Mouse (Mus musculus): Measurements from ENCODE around the gene Cnn1.
"Not testable (repeated sequence)": the region's sequence is repeated elsewhere in the genome, so short reads cannot be mapped to it uniquely, and the experiment has no call there.

Gene Cnn1

DNA sequence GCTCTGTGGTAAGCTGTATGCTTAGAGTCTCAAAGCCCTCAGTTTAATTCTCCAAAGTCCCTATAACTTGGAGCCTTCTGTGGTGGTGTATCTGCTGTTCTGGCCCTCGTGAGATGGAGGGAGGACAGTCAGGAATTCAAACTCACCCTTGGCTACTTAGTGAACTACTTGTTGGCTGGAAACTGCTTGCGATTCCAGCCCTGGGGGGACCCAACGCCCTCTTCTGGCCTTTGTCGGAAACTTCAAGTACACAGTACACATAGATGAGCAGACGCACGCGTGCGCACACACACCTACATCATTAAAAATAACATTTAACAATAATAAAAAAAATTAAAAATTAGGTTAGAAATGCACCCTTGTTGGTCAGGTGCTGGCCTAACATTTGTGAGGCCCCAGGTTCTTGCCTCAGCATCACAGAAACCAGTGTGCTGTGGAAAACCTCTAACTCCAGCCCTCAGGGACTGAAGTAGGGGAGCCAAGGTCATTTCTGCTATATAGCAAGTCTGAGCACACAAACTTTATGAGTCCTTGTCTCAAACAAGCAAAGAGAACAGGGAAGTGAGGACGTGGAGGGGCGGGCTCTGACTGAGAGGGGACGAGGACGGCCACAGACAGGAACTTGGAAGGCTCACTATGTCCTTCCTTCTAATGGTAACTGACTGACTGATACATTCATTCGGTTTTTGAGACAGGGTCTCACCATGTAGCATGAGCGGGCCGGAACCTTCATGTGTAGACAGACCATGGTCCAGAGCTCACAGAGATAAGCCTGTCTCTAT lies 26.4 kb downstream of the Cnn1 start:
- DNase-seq (ENCODE audit: low spot score), result no peak

- peak; percentile 65 for DNase-seq (ENCODE audit: low spot score)
These were observed 32.4 kb downstream of the Cnn1 start for GRCm38 (mm10) chr9:22131226-22131981.

- DNase-seq (ENCODE audit: low spot score), result no peak
These were observed 33.2 kb downstream of the Cnn1 start for GRCm38 (mm10) chr9:22132220-22132619.

- DNase-seq (ENCODE audit: low spot score), result no peak
These were observed 35.4 kb downstream of the Cnn1 start for GRCm38 (mm10) chr9:22134246-22134890.

DNA sequence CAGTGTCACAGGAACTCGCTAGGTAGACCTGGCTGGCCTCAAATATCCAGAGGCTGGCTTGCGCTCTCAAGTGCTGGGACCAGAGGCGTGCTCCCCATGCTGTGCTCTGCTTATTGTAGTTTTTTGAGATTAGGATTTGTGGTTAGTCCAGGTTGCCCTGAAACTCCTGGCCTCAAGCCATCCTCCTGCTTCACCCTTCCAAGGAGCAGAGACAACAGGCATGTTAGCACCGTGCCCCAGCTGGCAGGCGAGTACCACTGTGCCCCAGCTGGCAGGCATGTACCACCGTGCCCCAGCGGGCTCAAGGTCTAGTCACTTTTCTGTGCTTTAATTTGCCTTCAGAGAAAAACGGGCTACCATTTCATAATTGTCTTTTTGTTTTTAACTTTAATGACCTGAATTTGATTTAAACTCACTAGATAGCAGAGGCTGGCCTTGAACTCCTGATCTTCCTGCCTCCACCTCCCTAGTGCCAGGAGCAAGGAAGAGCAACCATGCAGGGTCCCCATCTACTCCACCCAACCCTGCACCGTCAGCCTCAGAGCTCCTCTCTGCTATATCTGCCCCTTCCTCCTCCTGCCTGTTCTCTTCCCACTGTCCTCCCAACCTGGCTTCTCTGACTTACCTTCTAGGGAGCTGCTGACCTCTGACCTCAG lies 36.1 kb downstream of the Cnn1 start:
- DNase-seq (ENCODE audit: low spot score), result no peak

GRCm38 (mm10) chr9:22135644-22136390 lies 36.8 kb downstream of the Cnn1 start, which contains the start of gene Acp5:
Gene Acp5, minus strand, starts transcription at chr9:22135711.
- no peak for DNase-seq (ENCODE audit: low spot score)

GRCm38 (mm10) chr9:22136765-22137547 lies 37.9 kb downstream of the Cnn1 start:
- peak; percentile 73 for DNase-seq (ENCODE audit: low spot score)

- peak; percentile 61 for DNase-seq (ENCODE audit: low spot score)
These were observed 39.5 kb downstream of the Cnn1 start for GRCm38 (mm10) chr9:22138480-22138879.

- no peak for DNase-seq (ENCODE audit: low spot score)
These were observed 40.7 kb downstream of the Cnn1 start for GRCm38 (mm10) chr9:22139746-22140145.

DNA sequence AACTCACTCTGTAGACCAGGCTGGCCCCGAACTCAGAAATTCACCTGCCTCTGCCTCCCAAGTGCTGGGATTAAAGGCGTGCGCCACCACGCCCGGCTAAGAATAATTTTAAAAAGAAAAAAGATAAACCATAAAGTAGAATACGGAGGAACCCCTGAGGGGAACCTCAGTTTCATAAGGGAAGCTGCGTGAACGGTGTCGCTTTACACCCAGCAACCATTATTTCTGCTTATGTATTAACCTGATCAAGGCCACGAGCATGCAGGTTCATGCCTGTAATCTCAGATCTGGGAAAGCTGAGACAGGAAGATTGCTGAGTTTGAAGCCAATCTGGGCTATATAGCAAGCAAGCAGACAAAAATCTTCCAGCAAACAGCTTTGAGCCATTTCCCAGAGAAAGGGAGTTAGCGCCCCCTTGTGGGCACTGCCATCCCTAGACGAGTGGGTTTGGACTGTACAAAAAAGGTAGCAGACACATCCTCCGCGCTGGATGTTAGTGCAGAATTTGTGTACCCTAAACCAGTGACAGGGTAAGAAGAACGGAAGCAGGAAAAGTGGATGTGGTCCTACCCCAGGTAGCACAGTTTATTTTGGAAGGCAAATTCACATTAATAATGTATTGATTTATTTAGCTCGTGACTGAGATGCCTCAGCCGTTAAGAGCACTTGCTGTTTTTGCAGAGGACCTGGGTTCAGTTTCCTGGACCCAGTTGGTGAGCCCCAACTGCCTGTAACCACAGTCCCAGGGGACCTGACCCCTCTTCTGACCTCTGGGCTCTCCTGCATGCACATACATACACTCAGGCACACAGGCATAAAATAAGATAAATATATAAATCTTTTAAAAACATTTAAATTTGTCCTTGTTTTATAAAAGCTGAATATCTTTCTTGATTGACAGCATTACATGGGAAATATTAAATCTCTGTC lies 44.4 kb downstream of the Cnn1 start:
- DNase-seq (ENCODE audit: low spot score), result peak; percentile 94

DNA sequence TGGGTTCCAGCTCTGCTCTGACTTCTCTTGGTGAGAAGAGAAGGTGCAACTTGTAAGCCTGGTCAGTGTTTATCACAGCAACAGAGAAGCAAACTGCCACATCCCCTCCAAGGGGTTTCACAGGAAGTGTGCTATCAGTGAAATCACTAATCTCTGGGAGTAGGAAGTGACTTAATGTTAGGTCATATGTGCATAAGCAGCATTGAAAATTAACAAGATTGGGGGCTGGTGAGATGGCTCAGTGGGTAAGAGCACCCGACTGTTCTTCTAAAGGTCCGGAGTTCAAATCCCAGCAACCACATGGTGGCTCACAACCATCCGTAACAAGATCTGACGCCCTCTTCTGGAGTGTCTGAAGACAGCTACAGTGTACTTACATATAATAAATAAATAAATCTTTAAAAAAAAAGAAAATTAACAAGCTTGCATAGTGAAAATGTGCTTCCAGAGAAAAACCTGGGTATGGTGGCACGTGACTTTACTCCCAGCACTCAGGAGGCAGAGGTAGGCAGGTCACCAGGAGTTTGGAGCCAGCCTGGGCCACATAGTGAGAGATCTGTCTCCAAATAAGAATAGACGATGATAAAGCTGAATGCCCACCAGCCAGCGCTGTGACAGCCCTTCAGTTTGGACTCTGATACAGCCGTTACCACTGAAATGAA lies 45.4 kb downstream of the Cnn1 start:
- no peak for DNase-seq (ENCODE audit: low spot score)

GRCm38 (mm10) chr9:22149426-22150248 lies 50.6 kb downstream of the Cnn1 start:
- no peak for DNase-seq (ENCODE audit: low spot score)

GRCm38 (mm10) chr9:22150249-22150693 lies 51.3 kb downstream of the Cnn1 start:
- DNase-seq (ENCODE audit: low spot score), result not testable (repeated sequence)

DNA sequence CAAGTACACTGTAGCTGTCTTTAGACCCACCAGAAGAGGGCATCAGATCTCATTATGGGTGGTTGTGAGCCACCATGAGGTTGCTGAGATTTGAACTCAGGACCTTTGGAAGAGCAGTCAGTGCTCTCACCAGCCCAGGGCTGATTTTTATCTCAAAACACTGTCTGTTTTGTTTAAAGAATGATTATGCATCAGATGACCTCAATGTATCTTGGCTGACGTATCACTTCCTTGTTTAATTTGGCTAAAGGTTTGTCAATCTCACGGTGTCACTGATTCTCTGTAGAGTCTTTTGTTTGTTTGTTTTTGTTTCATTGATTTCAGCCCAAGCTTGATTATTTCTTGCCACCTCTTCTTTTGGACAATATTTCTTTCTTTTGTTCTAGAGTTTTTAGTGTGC lies 51.9 kb downstream of the Cnn1 start:
- no peak for DNase-seq (ENCODE audit: low spot score)

DNA sequence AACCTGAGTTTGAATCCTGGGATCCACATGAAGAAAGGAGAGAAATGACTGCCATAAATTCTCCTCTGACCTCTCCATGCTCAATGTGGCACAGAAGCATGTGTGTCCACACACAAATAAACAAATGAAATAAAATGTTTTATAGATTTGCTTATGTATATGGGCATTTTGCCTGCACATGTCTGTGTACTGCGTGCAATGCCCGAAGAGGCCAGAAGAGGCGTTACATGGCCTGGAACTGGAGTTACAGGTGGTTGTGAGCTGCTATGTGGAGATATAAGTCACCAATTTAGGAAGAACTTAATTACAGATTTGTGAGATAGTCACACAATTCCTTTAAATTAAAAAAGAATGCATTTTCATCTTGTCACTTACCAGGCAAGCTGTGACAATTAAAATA lies 54.8 kb downstream of the Cnn1 start:
- no peak for DNase-seq (ENCODE audit: low spot score)

- DNase-seq (ENCODE audit: low spot score), result peak; percentile 84
These were observed 56.6 kb downstream of the Cnn1 start for GRCm38 (mm10) chr9:22155614-22156013.

DNA sequence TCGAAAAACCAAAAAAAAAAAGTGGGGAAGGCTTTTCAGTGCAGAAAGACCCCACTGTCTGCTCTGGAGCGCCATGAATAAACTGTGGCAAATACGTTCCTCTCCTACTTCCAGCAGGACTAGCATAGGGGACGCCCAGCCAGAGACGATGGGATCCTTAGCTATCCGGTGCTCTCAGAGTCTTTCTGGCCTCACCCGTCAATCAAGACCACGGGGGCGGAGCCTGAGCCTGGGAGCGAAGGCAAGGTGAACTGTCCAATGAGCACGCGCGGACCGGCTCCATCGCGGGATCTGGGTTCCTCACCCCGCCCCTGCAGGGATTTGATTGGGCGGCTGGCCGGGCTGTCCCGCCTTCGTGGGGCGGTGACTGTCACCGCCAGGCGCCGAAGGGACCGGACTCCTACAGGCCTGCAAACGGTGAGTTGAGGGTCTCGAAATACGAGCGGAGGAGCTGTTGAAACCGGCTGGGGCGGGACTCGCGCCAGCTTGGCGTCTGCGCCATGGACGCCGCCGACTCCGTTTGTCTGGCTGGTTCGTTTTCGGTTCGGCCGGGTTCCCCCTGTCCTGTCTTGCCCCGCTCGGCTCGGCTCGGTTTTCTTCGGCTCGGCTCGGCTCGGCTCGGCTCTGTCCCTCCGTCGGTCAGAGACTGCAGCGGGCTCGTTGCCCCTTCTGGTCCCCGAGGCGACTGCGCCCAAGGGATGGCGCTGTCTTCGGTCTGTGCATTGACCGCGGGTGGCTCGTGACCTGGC lies 57.7 kb downstream of the Cnn1 start, which contains the start of gene Pigyl:
Gene Pigyl (plus strand): TSS at position 350 of the 749 bp plus-strand sequence.
- DNase-seq (ENCODE audit: low spot score), result peak; percentile 100
